Mouse (Mus musculus): ENCODE results near the gene Gm10184. TPM values are rescaled to one million over a fixed set of nuclear protein-coding genes. Genes with fewer than 3 reads are reported as not detected.

Gm10184 gene
- 6.6 and 14.9 TPM in 2 replicates for polyA plus RNA-seq (2012; ENCODE audit: low replicate concordance)

GRCm38 (mm10) chr17:89910349-89910748 lies at the start of gene Gm10184:
TSS of gene Gm10184 (minus strand) at chr17:89910449.

Measured in leukemia stem cell, adult 10-12 weeks (primary cell).